In the genomic region with DNA sequence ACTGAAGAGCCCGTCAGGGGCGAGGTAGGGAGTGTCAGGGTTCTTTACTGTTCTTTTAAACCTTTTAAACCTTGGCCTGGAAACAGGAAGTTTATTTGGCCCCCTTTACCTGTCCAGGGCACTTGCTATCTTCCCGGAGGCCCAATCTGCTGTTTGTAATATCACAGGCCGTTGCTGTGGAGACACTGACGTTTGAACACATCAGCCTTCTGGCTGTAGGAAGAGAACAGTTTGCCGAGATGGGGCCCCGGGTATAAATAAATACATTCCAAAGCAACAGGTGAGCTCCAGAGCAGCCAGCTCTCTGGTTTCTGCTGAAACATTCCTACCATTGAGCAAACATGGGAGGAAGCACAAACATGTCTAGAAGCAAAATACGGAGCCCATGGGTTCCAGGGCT, we compare ENCODE assay signal across 19 mouse cellular contexts.
DNase-seq lines count a peak whose midpoint lies in the region; ATAC-seq and TF ChIP-seq lines count a peak whose summit lies in the region.
"Had no signal": no experiment of that assay in that cellular context is flagged by ENCODE, and none has a peak within 500 bp of the region (broad histone marks: within the 10 kb centered on the region; RNA-seq: fewer than 3 reads in every experiment).

No protein-coding gene starts in this region.

- H3K4me2 ChIP-seq in embryonic facial prominence, embryonic 14.5 days (ENCODE audit: low read depth, low read length) = no peak overlapping the region
- no peak overlapping the region for H3K4me2 ChIP-seq in hindbrain, embryonic 11.5 days (replicated peaks; ENCODE audit: low read depth, low read length)
- H3K4me2 ChIP-seq: forebrain, embryonic 13.5 days; limb, embryonic 13.5 days; liver, embryonic 15.5 days; neural tube, embryonic 13.5 days had no signal

- TF ChIP-seq CTCF in layer of hippocampus, adult 2 months (conservative IDR thresholded peaks at IDR 0.05) = no peak
- no peak for TF ChIP-seq CTCF in lung, adult 2 months (IDR thresholded peaks at IDR 0.05; ENCODE audit: insufficient read depth, low read length)
- no peak for TF ChIP-seq CTCF in small intestine, adult 2 months (IDR thresholded peaks at IDR 0.05; ENCODE audit: extremely low read depth, insufficient read length, insufficient replicate concordance, low read depth, low read length)

- no peak overlapping the region for H3K4me3 ChIP-seq in layer of hippocampus, adult 2 months
- no peak overlapping the region for H3K4me3 ChIP-seq in embryonic facial prominence, embryonic 14.5 days (ENCODE audit: low read depth, low read length)
- H3K4me3 ChIP-seq in lung, adult 2 months (replicated peaks; ENCODE audit: extremely low read depth, low read depth, low read length) = no peak overlapping the region
- no peak overlapping the region for H3K4me3 ChIP-seq in small intestine, adult 2 months (ENCODE audit: low read depth, low read length)
- no peak overlapping the region for H3K4me3 ChIP-seq in hindbrain, embryonic 11.5 days (ENCODE audit: low read depth, low read length)
- H3K4me3 ChIP-seq: forebrain, embryonic 13.5 days; heart, adult 2 months; limb, embryonic 13.5 days; liver, embryonic 15.5 days; neural tube, embryonic 13.5 days had no signal

- H3K27ac ChIP-seq in layer of hippocampus, adult 2 months = no peak overlapping the region
- no peak overlapping the region for H3K27ac ChIP-seq in embryonic facial prominence, embryonic 14.5 days (replicated peaks; ENCODE audit: low read depth, low read length)
- H3K27ac ChIP-seq in small intestine, adult 2 months (ENCODE audit: insufficient read depth, low read depth, low read length) = peak overlapping the region; percentile 62
- H3K27ac ChIP-seq in hindbrain, embryonic 11.5 days (ENCODE audit: low read depth, low read length) = no peak overlapping the region
- H3K27ac ChIP-seq: forebrain, embryonic 13.5 days; heart, adult 2 months; hindbrain, postnatal 0 days; kidney, postnatal 0 days; limb, embryonic 13.5 days; liver, embryonic 15.5 days; neural tube, embryonic 13.5 days had no signal

- no peaks in the 10 kb centered on the region for H3K27me3 ChIP-seq in embryonic facial prominence, embryonic 14.5 days (replicated peaks; ENCODE audit: control insufficient read depth, insufficient read depth, low read length)
- no peaks in the 10 kb centered on the region for H3K27me3 ChIP-seq in small intestine, adult 2 months (ENCODE audit: control insufficient read depth, insufficient read depth, low read length)
- H3K27me3 ChIP-seq in hindbrain, embryonic 11.5 days (ENCODE audit: control insufficient read depth, insufficient read depth, low read length) = no peaks in the 10 kb centered on the region
- H3K27me3 ChIP-seq: forebrain, embryonic 13.5 days; neural tube, embryonic 13.5 days had no signal

- ATAC-seq in embryonic facial prominence, embryonic 14.5 days (ENCODE audit: low read depth) = 0 out of 2 replicates have a peak, but pooled peaks have one; percentile 13
- no peak for ATAC-seq in hindbrain, embryonic 11.5 days (ENCODE audit: low FRiP score)
- ATAC-seq: forebrain, embryonic 13.5 days; hindbrain, postnatal 0 days had no signal

- 64% methylated on average over 8 of the region's 8 CpGs for WGBS in embryonic facial prominence, embryonic 14.5 days
- 52% methylated on average over 8 of the region's 8 CpGs for WGBS in lung, adult 2 months
- WGBS in small intestine, adult 2 months = 25% methylated on average over 8 of the region's 8 CpGs
- 75% methylated on average over 8 of the region's 8 CpGs for WGBS in hindbrain, embryonic 11.5 days

- peak; percentile 17 to 26 for DNase-seq in layer of hippocampus, adult 2 months (ENCODE audit: low spot score in 2 of 2)
- no peak for DNase-seq in layer of hippocampus, postnatal 25 days (ENCODE audit: extremely low spot score in 1 of 2, low spot score in 1 of 2)
- peak; percentile 46 for DNase-seq in embryonic facial prominence, embryonic 14.5 days (ENCODE audit: low spot score)
- DNase-seq in lung, adult 2 months = peak; percentile 30
- DNase-seq in spleen, postnatal 36 days (ENCODE audit: low spot score in 2 of 2) = no peak
- no peak for DNase-seq in hindbrain, embryonic 11.5 days (ENCODE audit: low spot score)
- DNase-seq: adrenal gland, adult 2 months; cerebellum, adult 8-10 months; heart, adult 2 months; heart, postnatal 10 days; thymus, postnatal 36 days had no signal

- no peaks in the 10 kb centered on the region for H3K9me3 ChIP-seq in embryonic facial prominence, embryonic 14.5 days (ENCODE audit: control insufficient read depth, low read length)
- H3K9me3 ChIP-seq in hindbrain, embryonic 11.5 days (ENCODE audit: control insufficient read depth, low read length) = no peaks in the 10 kb centered on the region
- H3K9me3 ChIP-seq: forebrain, embryonic 13.5 days; G1E; limb, embryonic 13.5 days; liver, embryonic 15.5 days; neural tube, embryonic 13.5 days had no signal

- no peaks in the 10 kb centered on the region for H3K36me3 ChIP-seq in embryonic facial prominence, embryonic 14.5 days (ENCODE audit: control insufficient read depth, insufficient read depth, low read length)
- no peaks in the 10 kb centered on the region for H3K36me3 ChIP-seq in small intestine, adult 2 months (ENCODE audit: control insufficient read depth, insufficient read depth, low read length)
- no peaks in the 10 kb centered on the region for H3K36me3 ChIP-seq in hindbrain, embryonic 11.5 days (ENCODE audit: control insufficient read depth, insufficient read depth, low read length)
- H3K36me3 ChIP-seq: G1E; limb, embryonic 13.5 days; liver, embryonic 15.5 days; neural tube, embryonic 13.5 days had no signal

- H3K4me1 ChIP-seq in embryonic facial prominence, embryonic 14.5 days (ENCODE audit: control insufficient read depth, insufficient read depth, low read length) = no peaks in the 10 kb centered on the region
- no peaks in the 10 kb centered on the region for H3K4me1 ChIP-seq in lung, adult 2 months (ENCODE audit: control insufficient read depth, insufficient read depth, low read length)
- H3K4me1 ChIP-seq in small intestine, adult 2 months (ENCODE audit: control insufficient read depth, insufficient read depth, insufficient read length, low read length) = peaks cover 22% of the 10 kb centered on the region; the same call in 1 of the 2 replicates
- no peaks in the 10 kb centered on the region for H3K4me1 ChIP-seq in hindbrain, embryonic 11.5 days (replicated peaks; ENCODE audit: control insufficient read depth, insufficient read depth, low read length)
- H3K4me1 ChIP-seq: neural tube, embryonic 13.5 days had no signal

- TF ChIP-seq POLR2A in lung, adult 2 months (IDR thresholded peaks at IDR 0.05; ENCODE audit: borderline replicate concordance, extremely low read depth, low read depth, low read length) = no peak
- TF ChIP-seq POLR2A in small intestine, adult 2 months (IDR thresholded peaks at IDR 0.05; ENCODE audit: low read depth, low read length) = no peak

- no peak overlapping the region for H3K9ac ChIP-seq in embryonic facial prominence, embryonic 14.5 days (ENCODE audit: low read depth, low read length)
- no peak overlapping the region for H3K9ac ChIP-seq in hindbrain, embryonic 11.5 days (ENCODE audit: low read depth, low read length)
- H3K9ac ChIP-seq: forebrain, embryonic 13.5 days; limb, embryonic 13.5 days; liver, embryonic 15.5 days; neural tube, embryonic 13.5 days had no signal

Comparison
In these comparisons a context has a peak if more than half of its experiments do, and no peak if none do; other contexts are left out.
1. DNase-seq: peak in layer of hippocampus, adult 2 months (2 of 2), embryonic facial prominence, embryonic 14.5 days (single experiment) and lung, adult 2 months (single experiment); none in layer of hippocampus, postnatal 25 days (0 of 2), spleen, postnatal 36 days (0 of 2) and hindbrain, embryonic 11.5 days (single experiment).